Mouse (Mus musculus) megakaryocyte, embryonic 14.5 days (primary cell): Measurements from ENCODE around the gene Uevld.

Source experiments
- FLI1 ChIP-seq: IDR thresholded peaks from 2 replicates; pipeline ENCODE4 v1.6.1; 2012; ENCODE audit warnings: low read length, inconsistent platforms, mixed read lengths
- GATA1 ChIP-seq: IDR thresholded peaks from 3 replicates; pipeline ENCODE4 v1.6.1; 2012; ENCODE audit warnings: mixed read lengths, low read length, inconsistent platforms, borderline replicate concordance

GRCm38 (mm10) chr7:46960991-46961390, 2.7 kb upstream of the Uevld start:
- TF ChIP-seq GATA1 (no peak), FLI1 (no peak)
